Mouse (Mus musculus): ENCODE measurements around the gene Bcl2l11. TPM values are rescaled to one million over a fixed set of nuclear protein-coding genes. Genes with fewer than 3 reads are reported as not detected.
"Not testable (repeated sequence)": the region's sequence is repeated elsewhere in the genome, so short reads cannot be mapped to it uniquely, and the experiment has no call there.

Gene Bcl2l11
- polyA plus RNA-seq, 1 experiment from 2014 or later, result 8.6 TPM

DNA sequence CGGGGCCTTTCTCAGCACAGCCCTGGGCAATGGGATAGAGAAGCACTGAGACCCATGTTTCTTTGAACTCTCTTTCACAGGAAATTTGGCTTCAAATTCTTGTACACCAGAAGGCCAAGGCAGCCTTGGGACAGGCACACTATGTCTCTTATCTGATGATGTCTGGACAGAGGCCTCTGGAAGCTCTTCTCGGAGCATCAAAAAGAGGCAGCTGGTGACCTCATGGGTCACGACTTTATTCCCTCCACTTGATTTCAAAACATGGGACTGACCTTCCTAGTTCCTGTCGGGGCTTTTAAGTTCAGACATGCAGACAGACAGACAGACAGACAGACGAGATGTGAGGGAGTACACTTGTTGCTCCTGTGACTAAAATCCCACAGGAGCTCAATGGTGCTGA is 48.3 kb downstream of the Bcl2l11 start:
- Histone ChIP-seq H3K27me3 (replicated peaks; ENCODE audit: control insufficient read depth, insufficient read depth, low read length) (no peaks in the 10 kb centered on the region), H3K4me2 (ENCODE audit: low read length) (no peak overlapping the region), H3K27ac (ENCODE audit: low read depth, low read length) (no peak overlapping the region), H3K9me3 (ENCODE audit: control insufficient read depth, low read length) (no peaks in the 10 kb centered on the region), H3K9ac (ENCODE audit: low read depth, low read length) (no peak overlapping the region), H3K4me3 (ENCODE audit: low read length) (no peak overlapping the region), H3K4me1 (ENCODE audit: control insufficient read depth, insufficient read depth, low read depth, low read length) (peaks cover 6% of the 10 kb centered on the region), H3K36me3 (ENCODE audit: control insufficient read depth, insufficient read depth, low read length) (no peaks in the 10 kb centered on the region)
- 69% methylated on average over 5 of the region's 5 CpGs for WGBS
- ATAC-seq, result no peak

DNA sequence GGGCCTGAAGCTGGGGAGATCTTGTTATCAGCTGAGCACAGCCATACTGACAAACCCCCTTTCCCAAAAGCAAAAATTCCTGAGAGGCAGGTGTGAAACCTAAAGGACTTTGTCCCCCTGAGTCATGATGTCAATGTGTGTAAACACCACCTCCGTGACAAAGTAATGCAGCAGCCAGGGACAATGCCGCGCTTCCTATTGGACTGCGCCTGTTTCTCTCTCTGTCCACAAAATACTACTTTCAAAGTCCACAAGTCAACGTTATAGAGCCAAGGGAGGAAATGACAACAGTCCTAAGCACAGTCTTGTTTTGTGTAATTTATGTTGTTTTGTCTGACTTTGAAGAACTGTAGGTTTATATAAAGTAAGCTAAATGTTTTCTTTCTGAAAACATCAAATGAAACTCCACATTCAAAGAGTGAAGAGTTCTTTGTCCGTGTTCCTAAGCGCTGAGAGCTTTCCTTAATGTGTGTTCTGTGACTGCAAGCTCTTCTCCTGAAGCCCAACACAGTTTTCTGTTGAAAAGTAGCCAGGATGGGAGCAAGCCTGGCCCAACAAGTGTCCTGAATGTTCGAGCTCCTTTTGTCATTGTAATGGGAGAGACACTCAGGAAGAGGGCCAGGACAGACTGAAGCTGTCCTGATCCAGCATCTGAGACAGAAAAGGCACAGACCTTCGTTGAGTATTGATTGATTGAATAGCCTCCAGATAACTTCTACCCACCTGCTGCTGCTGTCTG is 48.9 kb downstream of the Bcl2l11 start:
- Histone ChIP-seq H3K9ac (ENCODE audit: low read depth, low read length) (no peak overlapping the region), H3K36me3 (ENCODE audit: control insufficient read depth, insufficient read depth, low read length) (no peaks in the 10 kb centered on the region), H3K4me1 (ENCODE audit: control insufficient read depth, insufficient read depth, low read depth, low read length) (peaks cover 11% of the 10 kb centered on the region), H3K27ac (ENCODE audit: low read depth, low read length) (no peak overlapping the region), H3K9me3 (ENCODE audit: control insufficient read depth, low read length) (no peaks in the 10 kb centered on the region), H3K4me3 (ENCODE audit: low read length) (no peak overlapping the region), H3K4me2 (ENCODE audit: low read length) (no peak overlapping the region), H3K27me3 (replicated peaks; ENCODE audit: control insufficient read depth, insufficient read depth, low read length) (no peaks in the 10 kb centered on the region)
- WGBS, result 68% methylated on average over 9 of the region's 9 CpGs
- no peak for ATAC-seq

GRCm38 (mm10) chr2:128175625-128176024 is 49.8 kb downstream of the Bcl2l11 start:
- 93% methylated on average over 6 of the region's 6 CpGs for WGBS
- no peak overlapping the region for H3K4me3 ChIP-seq (ENCODE audit: low read length)
- no peak overlapping the region for H3K9ac ChIP-seq (ENCODE audit: low read depth, low read length)
- H3K36me3 ChIP-seq (ENCODE audit: control insufficient read depth, insufficient read depth, low read length), result no peaks in the 10 kb centered on the region
- no peak overlapping the region for H3K27ac ChIP-seq (ENCODE audit: low read depth, low read length)
- ATAC-seq, result no peak
- no peaks in the 10 kb centered on the region for H3K9me3 ChIP-seq (ENCODE audit: control insufficient read depth, low read length)
- no peak overlapping the region for H3K4me2 ChIP-seq (ENCODE audit: low read length)
- H3K27me3 ChIP-seq (replicated peaks; ENCODE audit: control insufficient read depth, insufficient read depth, low read length), result no peaks in the 10 kb centered on the region
- peaks cover 11% of the 10 kb centered on the region for H3K4me1 ChIP-seq (ENCODE audit: control insufficient read depth, insufficient read depth, low read depth, low read length)

DNA sequence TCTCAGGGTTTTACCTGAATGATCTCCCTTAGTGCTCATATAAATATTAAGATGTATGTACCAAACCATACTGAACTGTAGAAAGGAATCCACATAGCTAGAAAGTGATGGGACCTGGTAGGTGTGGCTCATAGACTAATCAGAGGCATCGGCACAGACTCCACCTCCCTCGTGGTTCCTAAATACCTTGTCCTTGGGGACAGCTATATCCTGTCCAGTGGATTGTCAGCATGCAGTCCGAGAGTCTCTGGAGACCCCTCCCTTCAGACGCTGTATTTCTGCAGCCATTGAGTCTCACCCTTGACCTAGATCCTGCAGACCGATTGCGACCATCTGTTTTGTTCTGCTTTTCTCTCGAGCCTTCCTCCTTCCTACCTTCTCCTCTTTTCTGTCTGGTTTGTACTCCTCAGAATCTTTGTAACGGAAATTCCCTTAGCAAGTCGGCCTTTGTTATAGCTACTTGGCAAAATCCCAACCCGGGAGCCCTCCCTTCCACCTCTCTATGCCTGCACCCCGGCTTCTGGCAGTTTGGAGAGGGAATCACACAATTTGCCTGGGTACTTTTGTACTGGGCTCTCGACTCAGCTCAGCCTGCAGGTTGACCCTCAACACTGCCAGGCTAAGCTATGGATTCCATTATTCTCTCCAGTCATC is 50.7 kb downstream of the Bcl2l11 start:
- 37% methylated on average over 12 of the region's 12 CpGs for WGBS
- Histone ChIP-seq H3K4me3 (ENCODE audit: low read length) (no peak overlapping the region), H3K36me3 (ENCODE audit: control insufficient read depth, insufficient read depth, low read length) (no peaks in the 10 kb centered on the region), H3K27ac (ENCODE audit: low read depth, low read length) (no peak overlapping the region), H3K9me3 (ENCODE audit: control insufficient read depth, low read length) (no peaks in the 10 kb centered on the region), H3K9ac (ENCODE audit: low read depth, low read length) (no peak overlapping the region; the same call in 1 of the 2 replicates), H3K4me2 (ENCODE audit: low read length) (no peak overlapping the region), H3K4me1 (ENCODE audit: control insufficient read depth, insufficient read depth, low read depth, low read length) (peaks cover 11% of the 10 kb centered on the region), H3K27me3 (replicated peaks; ENCODE audit: control insufficient read depth, insufficient read depth, low read length) (no peaks in the 10 kb centered on the region)
- no peak for ATAC-seq

- no peak overlapping the region for H3K4me3 ChIP-seq (ENCODE audit: low read length)
- H3K9ac ChIP-seq (ENCODE audit: low read depth, low read length), result no peak overlapping the region
- no peaks in the 10 kb centered on the region for H3K9me3 ChIP-seq (ENCODE audit: control insufficient read depth, low read length)
- H3K4me2 ChIP-seq (ENCODE audit: low read length), result no peak overlapping the region
- 49% methylated on average over 5 of the region's 5 CpGs for WGBS
- ATAC-seq, result peak; percentile 82; the same call in 1 of the 2 replicates
- H3K4me1 ChIP-seq (ENCODE audit: control insufficient read depth, insufficient read depth, low read depth, low read length), result peaks cover 11% of the 10 kb centered on the region
- 0 out of 2 replicates have a peak overlapping the region, but pooled peaks have one; percentile 14 for H3K27ac ChIP-seq (ENCODE audit: low read depth, low read length)
- H3K27me3 ChIP-seq (replicated peaks; ENCODE audit: control insufficient read depth, insufficient read depth, low read length), result no peaks in the 10 kb centered on the region
- no peaks in the 10 kb centered on the region for H3K36me3 ChIP-seq (ENCODE audit: control insufficient read depth, insufficient read depth, low read length)
These were observed 51.4 kb downstream of the Bcl2l11 start for GRCm38 (mm10) chr2:128177241-128177661.

DNA sequence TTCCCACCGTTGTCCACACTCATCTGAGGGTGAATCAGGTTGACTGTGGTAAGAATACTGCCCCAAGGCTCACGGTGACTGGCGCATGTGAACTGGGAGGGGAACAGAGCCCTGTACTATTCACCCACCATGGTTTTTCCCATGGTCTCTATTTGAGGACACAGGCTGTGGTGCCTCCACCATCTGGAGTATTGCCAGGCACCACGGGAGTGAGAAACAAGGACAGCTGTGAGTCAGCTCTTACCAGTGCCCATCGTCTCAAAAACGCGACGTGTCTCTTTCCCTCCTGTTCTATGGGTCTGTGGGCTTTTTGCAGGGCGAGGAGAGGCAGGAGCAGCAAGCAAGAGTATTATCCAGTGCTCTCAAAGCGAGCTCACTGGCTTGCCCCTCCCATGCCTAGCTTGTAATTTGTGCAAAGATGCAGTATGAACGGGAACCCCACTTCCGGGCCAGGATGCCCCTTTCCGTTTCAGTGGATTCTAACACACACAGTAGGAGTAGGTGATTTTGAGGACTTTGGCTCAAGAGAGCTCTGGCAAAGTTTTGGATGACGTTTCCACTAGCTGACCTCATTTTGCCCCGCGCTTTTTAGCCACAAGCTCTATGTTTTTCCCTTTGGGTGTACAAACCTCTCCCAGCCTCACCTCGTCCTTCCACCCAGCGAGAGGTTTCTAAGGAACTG is 53.4 kb downstream of the Bcl2l11 start:
- no peak for ATAC-seq
- H3K4me2 ChIP-seq (ENCODE audit: low read length), result no peak overlapping the region
- H3K9me3 ChIP-seq (ENCODE audit: control insufficient read depth, low read length), result no peaks in the 10 kb centered on the region
- no peak overlapping the region for H3K27ac ChIP-seq (ENCODE audit: low read depth, low read length)
- no peak overlapping the region for H3K4me3 ChIP-seq (ENCODE audit: low read length)
- no peaks in the 10 kb centered on the region for H3K27me3 ChIP-seq (replicated peaks; ENCODE audit: control insufficient read depth, insufficient read depth, low read length)
- peaks cover 11% of the 10 kb centered on the region for H3K4me1 ChIP-seq (ENCODE audit: control insufficient read depth, insufficient read depth, low read depth, low read length)
- H3K9ac ChIP-seq (ENCODE audit: low read depth, low read length), result no peak overlapping the region
- WGBS, result 66% methylated on average over 18 of the region's 18 CpGs
- no peaks in the 10 kb centered on the region for H3K36me3 ChIP-seq (ENCODE audit: control insufficient read depth, insufficient read depth, low read length)

GRCm38 (mm10) chr2:128179808-128180379 is 54.1 kb downstream of the Bcl2l11 start:
- ATAC-seq, result no peak
- H3K9me3 ChIP-seq (ENCODE audit: control insufficient read depth, low read length), result no peaks in the 10 kb centered on the region
- no peak overlapping the region for H3K4me2 ChIP-seq (ENCODE audit: low read length)
- H3K27ac ChIP-seq (ENCODE audit: low read depth, low read length), result no peak overlapping the region
- no peak overlapping the region for H3K4me3 ChIP-seq (ENCODE audit: low read length)
- H3K36me3 ChIP-seq (ENCODE audit: control insufficient read depth, insufficient read depth, low read length), result no peaks in the 10 kb centered on the region
- H3K4me1 ChIP-seq (ENCODE audit: control insufficient read depth, insufficient read depth, low read depth, low read length), result peaks cover 11% of the 10 kb centered on the region
- no peak overlapping the region for H3K9ac ChIP-seq (ENCODE audit: low read depth, low read length)
- 17% methylated on average over 9 of the region's 9 CpGs for WGBS
- H3K27me3 ChIP-seq (replicated peaks; ENCODE audit: control insufficient read depth, insufficient read depth, low read length), result no peaks in the 10 kb centered on the region

- not testable (repeated sequence) for H3K9ac ChIP-seq (ENCODE audit: low read depth, low read length); H3K36me3 ChIP-seq (ENCODE audit: control insufficient read depth, insufficient read depth, low read length); H3K4me2 ChIP-seq (ENCODE audit: low read length); H3K27ac ChIP-seq (ENCODE audit: low read depth, low read length); H3K4me3 ChIP-seq (ENCODE audit: low read length); H3K27me3 ChIP-seq (replicated peaks; ENCODE audit: control insufficient read depth, insufficient read depth, low read length); H3K9me3 ChIP-seq (ENCODE audit: control insufficient read depth, low read length); ATAC-seq; H3K4me1 ChIP-seq (ENCODE audit: control insufficient read depth, insufficient read depth, low read depth, low read length)
- 88% methylated on average over 9 of the region's 9 CpGs for WGBS
These were observed 56.3 kb downstream of the Bcl2l11 start for GRCm38 (mm10) chr2:128182181-128182580.

DNA sequence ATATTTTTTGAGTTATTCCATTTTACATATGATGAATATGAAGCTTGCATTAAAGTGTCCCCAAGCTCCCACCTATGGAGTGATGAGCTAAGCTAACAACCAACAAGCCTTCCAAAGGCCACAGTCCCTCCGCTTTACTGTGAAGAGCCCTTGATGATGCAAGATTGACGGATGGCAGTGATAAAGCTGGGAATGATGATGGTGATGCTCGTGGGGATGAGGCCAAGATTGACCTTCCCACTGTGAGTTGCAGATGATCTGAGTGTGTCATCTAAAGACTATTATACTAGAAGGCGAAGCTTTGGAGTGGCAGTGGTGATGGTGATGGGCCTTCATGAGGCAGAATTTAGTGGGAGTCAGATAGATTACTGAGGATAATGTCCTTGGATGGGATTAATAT is 56.9 kb downstream of the Bcl2l11 start:
- no peak overlapping the region for H3K9ac ChIP-seq (ENCODE audit: low read depth, low read length)
- 91% methylated on average over 4 of the region's 4 CpGs for WGBS
- H3K4me3 ChIP-seq (ENCODE audit: low read length), result no peak overlapping the region
- H3K4me1 ChIP-seq (ENCODE audit: control insufficient read depth, insufficient read depth, low read depth, low read length), result peaks cover 6% of the 10 kb centered on the region
- H3K36me3 ChIP-seq (ENCODE audit: control insufficient read depth, insufficient read depth, low read length), result no peaks in the 10 kb centered on the region
- no peaks in the 10 kb centered on the region for H3K27me3 ChIP-seq (replicated peaks; ENCODE audit: control insufficient read depth, insufficient read depth, low read length)
- H3K4me2 ChIP-seq (ENCODE audit: low read length), result no peak overlapping the region
- H3K27ac ChIP-seq (ENCODE audit: low read depth, low read length), result no peak overlapping the region
- no peaks in the 10 kb centered on the region for H3K9me3 ChIP-seq (ENCODE audit: control insufficient read depth, low read length)
- ATAC-seq, result no peak

Measured in hindbrain, embryonic 16.5 days (tissue).